Mouse (Mus musculus) megakaryocyte-erythroid progenitor cell, adult 5-6 weeks (primary cell): ENCODE data around the gene Srpr. TPM values are rescaled to one million over a fixed set of nuclear protein-coding genes. Genes with fewer than 3 reads are reported as not detected.

Experiments used
- ATAC-seq: replicated peaks from 2 replicates; pipeline ENCODE4 v1.8.0; 2016; ENCODE audit warnings: mild to moderate bottlenecking, inconsistent platforms; ENCODE audit not compliant: severe bottlenecking, poor library complexity, low FRiP score, low TSS enrichment
- total RNA-seq, 2 experiments: library from RNA; stranded (forward) in 1 of 2; stranded (reverse) in 1 of 2; fragments of 200-1000, 215-1000 nt in 1 of 2; fragments of >200 nt in 1 of 2; fragmentation: Nextera tagmentation in 1 of 2; gene quantifications; 2 replicates each; pipeline ENCODE4 v1.2.3; 2014 to 2017

Gene Srpr
- total RNA-seq (2014; fragmentation: Nextera tagmentation) (50.0 and 60.6 TPM in 2 replicates), total RNA-seq (2017) (47.4 and 84.9 TPM in 2 replicates)

DNA sequence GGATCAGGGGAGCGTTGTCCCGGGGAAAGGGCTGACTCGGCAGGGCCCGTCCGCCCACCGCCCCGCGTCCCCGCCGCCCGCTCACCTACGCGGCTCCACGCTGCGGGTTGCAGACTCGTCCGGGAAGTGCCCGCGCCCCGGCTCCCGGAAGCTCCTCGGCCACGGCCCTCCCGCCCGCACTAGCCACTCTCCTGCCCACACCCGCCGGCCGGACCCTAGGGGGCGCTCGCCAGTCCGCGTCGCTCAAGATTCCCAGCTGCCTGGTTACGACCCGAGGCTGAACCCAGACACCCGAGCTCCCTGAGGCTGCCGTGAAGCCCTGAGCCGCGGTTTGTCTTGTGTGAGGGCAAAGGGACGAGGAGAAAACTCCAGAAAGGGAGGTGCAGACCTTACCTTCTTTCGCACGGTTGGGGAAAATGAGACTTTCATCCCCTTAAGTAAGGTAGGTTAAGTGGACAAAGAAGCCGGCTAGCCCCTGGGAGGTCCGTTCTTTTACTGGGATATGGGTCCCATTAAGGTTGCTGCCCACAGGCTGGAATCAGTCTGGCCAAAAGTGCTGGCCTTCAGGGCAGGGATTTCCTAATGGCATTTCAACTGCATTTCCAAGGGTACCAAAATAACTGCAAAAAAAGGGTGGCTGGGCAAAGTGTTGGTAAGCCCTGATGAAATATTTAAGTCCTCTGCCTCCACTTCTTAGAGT lies at the start of gene Srpr, which contains the start of gene Tirap:
Srpr (plus strand) TSS at position 404 of the 700 bp plus-strand sequence.
Tirap (minus strand) TSS at position 520 of the 700 bp plus-strand sequence.
- peak; percentile 92 for ATAC-seq

DNA sequence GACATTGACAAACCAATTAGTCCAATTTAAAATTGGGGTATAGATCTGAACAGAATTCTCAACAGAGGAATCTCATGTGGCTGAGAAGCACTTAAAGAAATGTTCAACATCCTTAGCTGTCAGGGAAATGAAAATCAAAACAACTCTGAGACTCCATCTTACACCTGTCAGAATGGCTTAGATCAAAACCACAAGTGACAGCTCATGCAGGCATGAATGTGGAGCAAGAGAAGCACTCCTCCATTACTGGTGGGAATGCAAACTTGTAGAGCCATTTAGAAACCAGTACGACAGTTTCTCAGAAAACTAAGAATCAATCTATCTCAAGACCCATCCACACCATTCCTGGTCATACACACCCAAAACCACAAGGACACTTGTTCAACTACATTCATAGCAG lies 47.1 kb upstream of the Srpr start:
- no peak for ATAC-seq

DNA sequence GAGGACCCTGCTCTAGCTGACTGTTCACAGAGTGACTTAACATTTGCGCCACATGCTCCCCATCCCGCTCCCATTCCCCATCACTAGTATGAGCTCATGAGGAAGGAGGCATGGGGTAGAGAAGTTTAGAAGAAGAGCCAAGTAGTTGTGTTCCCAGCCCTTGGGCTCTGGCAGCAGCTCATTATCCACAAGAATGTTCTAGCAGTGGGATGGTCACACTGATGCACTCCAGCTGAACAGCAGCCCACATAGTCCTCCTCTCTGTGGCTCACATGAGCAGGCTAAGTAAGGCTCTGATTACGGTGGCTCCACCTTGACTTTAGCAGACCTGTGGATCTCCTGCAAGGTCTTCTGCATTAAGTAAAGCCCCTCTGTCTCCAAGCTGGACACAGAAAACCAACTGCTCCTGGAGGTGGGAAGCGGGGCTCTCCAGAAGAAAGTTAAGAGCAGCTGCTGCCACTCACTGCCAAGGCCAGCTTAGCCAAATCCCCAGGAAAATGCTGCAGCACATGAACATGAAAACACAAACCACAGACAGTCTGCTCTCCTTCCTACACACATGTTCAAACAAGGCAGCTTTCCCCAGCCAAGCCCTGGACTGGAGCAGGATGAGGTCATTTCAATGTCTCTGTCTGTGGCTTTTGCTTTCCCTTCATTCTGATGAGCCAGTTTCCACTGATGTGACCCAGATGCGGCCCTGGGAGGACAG lies 43.8 kb upstream of the Srpr start:
- no peak for ATAC-seq

DNA sequence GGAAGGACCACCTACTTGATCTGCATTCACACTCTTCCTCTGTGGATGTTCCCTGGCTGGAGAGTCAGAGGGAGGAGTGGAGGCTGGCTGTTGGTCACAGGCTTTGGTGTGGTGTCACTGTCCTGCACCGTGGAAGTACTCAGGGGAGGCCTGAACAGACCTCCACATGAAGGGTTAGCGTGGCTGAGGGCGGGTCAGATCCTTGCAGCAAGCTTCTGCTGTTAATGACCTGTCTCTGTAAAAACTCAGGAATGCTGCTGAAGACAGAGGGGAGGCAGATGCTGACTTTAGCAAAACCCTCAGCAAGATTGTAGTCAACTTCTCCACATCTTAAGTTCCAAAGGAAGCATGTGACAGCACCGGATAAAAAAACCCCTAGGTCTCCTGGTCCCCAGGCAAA lies 43.1 kb upstream of the Srpr start:
- ATAC-seq = no peak

DNA sequence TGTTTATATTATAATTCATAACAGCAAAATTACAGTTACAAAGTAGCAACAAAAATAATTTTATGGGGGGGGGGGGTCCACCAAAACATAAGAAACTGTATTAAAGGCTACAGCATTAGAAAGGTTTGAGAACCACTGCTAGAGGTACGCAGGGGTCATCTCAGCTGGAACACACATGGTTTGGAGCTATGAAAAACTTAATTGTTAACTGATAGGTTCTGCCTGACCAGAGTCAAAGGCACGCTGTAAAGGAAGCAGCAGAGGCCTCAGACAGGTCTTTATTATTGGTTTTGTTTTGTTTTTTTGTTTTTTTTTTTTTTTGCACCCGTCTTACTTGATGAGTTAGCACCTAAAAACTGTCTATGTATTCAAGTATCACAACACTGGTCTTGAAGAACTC lies 41.5 kb upstream of the Srpr start:
- no peak for ATAC-seq

DNA sequence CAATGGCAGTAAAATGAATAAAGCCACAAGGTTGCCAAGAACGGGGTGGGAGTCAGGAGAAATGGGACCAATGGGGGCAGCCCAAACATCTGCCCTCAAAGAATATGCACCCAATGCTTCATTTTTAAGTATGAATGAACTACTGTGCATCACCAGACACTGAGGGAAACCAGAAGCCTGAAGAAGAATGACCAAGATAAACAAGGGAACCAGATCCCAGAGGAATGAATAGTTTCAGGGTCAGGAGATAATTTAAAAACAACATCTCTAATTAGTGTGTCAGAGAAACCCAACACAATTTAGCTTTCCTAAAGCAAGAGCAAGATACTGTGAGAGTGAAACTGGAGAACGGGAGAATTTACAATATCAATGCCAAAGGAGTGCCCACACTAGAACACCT lies 39.3 kb upstream of the Srpr start:
- ATAC-seq = no peak

DNA sequence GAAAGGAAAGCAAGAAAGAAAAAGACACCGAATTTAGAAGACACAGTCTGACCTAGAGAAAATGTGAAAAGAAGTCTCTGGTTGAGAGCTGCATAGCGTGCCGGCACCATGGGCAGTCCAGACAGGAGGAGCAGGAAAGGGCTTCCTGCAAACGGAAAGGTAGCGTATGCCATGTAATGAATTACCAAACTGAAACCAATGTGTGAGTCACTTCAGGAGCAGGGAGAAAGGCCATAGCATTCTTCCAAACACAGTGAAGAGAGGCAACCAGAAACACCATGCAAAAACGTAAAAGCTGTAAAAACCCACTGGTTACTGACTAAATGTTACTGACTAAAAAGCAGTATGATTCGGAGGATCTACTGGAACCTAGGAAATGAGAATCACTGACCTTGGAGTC lies 38.3 kb upstream of the Srpr start:
- ATAC-seq = no peak

DNA sequence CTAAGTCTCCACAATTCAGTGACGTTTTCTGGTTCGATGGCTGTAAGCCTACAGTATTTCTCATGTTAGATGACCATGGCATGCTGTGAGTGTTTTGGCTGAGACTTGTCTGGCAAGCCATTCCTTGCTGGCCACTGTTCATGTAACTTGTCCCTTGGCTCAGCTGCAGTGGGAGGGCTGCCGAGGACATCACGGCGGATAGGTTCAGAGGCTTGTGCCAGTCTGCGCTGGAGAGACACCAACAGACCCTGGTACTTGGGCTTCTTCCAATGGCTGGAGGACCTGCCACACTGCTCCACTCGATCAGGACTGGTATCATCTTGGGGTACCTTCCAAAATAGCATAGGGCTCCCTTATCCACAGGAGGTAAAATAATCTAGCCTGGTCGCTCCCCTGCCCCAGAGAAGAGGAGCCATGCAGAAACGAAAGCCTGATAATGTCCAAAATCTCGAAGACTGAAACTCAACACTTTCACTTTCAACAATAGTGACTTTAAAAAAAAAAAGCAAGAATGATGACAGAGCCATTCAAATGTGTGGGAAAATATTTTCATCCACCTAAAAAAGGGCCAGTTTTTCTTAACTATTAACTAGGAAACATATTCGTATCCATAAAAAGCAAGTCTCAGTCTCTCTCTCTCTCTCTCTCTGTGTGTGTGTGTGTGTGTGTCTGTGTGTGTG lies 36.8 kb upstream of the Srpr start:
- no peak for ATAC-seq

DNA sequence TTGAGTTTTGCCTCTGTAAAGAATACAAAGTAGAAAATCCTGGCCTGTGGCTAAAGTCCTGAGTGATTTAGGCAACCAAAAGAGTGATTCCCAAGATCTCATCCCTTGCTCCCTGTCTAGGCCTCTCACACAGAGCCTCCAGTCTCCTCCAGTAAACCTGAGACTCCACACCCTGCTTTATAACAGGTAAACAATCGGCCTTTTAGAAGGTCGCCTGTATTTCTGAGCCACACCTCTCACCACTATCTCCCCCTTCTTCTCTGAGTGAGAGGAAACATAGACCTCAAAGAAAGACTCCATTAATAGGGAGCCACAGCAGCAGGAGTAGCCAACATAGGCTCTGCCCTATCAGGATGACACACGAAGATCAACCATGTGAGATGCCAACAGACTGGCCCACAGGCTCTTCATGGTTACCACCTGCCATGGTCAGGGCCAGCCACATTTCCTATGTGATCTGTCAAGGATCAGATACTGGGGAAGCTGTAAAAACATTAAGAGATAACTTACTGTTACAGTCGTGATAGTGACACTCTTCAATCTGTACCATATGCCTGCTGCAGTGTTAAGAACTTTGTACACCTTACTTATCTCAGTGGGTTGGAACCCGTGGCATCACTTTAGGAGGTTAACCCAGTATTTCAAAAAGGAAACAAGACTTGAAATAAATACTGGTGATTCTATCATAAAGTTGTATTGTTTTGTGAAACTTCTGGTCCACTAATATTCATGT lies 35.7 kb upstream of the Srpr start:
- ATAC-seq = peak; percentile 88

DNA sequence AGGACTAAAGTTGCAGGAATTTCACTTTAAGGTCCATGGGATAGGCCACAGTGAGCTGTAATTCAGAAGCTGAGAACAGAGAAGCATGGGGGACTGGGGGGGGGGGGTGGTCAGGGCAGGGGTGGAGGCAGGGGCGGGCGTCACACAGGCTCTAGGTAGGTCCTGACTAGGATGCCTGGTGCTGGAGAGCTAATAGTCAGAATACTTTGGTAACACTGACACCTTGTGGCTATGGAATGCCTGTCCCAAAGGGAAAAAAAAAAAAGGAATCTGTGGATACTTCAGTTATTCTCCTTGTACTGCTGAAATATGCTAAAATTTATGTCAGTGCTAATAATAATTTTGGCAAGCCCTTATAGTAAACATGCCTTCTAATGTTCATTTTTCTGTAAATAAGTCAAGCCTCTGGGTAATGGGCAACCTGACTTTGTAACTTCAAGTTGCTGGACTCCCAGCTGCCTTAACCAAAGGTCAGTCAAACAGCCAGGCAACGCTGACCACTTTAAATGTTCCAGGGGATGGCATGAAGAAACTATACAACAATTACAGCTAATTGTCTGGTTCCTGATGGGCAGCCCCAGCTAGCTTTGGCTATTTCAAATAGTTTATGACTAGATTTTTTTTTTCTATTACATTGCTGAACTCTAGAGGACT lies 33.7 kb upstream of the Srpr start:
- 0 out of 2 replicates have a peak, but pooled peaks have one; percentile 19 for ATAC-seq

DNA sequence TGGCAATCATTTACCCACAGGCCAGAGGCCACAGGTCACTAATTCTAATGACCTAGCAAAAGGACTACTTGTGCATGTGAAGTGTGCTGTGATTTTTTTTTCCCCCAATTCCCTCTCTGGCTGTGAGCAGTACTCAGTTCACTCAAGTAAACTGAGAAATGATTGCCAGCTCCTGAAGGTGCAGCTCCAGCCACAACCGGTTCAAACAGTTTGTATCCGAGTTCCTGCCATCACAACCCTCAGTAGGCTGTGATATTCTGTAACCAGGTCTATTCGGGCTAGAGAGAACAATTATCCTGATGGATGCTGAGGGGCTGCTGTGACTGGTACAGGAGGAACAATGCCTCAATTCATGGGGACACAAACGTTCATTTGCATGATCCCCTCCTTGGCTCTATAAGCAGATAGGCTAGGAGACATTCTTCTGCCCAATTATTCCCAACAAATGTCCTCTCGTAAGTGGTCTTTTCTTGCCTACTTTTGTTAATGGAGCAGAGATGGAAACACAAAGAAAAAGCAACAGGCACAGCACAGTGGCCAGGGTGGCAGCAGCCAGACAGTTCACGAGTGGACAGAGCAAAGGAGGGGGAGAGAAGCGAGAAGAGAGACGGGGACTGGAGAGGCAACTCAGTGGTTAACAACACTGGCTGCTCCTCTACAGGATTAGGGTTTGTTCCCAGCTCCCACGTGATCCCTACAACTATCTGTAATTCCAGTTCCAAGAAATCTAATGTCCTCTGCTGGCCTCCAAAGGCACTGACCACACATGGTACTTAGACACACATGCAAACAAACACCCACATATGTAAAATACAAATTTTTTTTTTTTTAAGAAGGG lies 33.0 kb upstream of the Srpr start:
- no peak for ATAC-seq

DNA sequence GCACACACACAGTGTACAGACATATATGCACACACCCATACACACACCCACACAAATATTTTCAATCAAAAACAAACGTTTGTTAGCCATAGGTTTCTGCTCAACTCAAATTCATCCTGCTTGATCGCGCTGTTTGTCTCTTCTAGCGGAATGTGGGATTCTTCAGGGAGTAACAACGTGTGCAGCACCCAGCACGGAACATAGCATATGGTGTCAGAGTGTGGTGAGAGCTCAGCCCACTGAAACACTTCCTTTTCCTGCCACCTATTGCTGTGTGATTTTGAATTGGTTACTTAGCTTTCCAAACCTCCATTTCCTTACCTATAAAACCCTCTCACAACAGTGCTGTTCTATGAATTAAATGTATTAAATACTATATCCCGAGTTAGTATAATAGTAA lies 29.9 kb upstream of the Srpr start:
- ATAC-seq = no peak

DNA sequence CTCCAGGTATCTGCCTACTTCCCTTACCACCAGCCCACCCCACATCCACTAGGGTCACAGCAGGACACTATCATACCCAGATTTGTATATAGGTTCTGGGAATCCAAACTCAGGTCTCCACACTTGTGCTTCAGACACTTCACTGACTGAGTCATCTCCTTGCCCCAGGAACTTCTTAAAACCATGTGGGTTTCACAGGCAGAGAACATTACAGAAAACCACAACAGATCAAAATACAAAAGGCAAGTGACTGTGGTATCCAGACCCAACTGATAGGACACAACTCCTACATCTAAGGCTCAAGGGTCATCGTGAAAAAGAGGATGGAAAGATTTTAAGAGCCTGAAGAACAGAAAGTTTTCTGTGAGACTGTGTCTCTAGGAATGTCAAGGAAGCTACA lies 26.6 kb upstream of the Srpr start:
- no peak for ATAC-seq

DNA sequence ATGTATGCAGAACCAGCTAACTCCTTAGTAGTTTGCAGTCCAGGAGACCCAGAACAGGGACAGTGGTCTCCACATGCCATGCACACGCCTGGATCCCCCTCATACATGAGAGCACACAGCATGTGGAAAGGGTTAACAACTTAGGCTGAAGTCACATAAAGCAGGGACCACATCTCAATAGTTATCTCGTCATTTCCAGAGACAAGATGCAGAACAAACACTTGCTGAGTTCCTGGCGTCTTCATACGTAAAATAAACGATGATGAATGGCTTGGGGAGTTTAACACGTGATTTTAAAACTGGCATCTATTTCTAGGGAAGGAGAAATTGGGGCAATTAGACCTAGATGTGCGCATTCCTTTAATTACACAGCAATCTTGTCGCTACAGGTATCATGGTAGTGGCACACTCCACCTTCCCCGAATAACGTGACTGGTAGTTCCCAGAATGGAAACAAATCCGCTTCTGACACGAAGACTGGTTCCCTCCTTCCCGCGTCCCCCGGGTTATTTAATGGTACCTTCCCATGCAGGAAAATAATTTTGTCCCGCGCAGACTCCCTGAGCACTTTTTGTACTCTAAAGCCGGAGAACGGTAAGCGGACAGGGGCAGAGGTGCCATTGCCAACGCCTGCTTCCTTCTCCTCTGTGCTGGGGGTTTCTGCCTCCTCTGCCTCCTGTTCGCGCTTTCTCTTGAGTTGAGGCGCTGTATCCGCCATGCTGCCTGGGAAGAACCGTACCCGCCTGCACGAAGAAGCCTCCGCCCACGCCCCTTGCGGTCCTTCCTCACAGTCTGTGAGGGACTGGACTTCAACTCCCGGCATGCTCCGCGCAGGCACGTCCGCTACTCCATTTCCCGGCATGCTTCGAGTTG lies 24.5 kb upstream of the Srpr start, which contains the start of gene Dcps:
Dcps (minus strand) TSS at position 811 of the 873 bp plus-strand sequence.
- peak; percentile 97 for ATAC-seq

DNA sequence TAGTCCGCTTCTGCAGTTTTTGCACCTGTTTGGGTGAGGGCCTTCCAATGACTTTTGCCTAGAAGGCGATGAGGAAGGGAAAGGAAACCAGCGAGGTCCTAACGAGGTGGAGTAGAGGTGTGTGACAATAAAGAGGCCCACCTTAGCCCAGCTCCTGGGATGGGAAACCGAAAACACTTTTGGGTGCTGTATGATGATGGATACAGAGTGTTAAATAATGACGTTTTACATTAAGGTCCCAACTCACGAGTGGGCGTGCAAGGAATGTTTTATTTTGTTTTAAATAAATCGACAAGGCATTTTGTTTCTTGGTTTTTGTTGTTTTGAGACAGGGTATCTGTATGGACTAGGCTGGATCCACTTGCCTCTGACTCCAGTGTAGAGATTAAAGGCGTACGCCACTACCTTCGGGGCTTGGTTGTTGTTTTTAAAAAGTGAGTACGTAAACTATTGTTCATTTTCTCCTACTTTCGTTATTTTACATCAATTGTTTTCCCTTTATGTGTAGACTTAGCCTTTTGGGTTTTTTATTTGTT lies 23.8 kb upstream of the Srpr start:
- ATAC-seq = 0 out of 2 replicates have a peak, but pooled peaks have one; percentile 3

DNA sequence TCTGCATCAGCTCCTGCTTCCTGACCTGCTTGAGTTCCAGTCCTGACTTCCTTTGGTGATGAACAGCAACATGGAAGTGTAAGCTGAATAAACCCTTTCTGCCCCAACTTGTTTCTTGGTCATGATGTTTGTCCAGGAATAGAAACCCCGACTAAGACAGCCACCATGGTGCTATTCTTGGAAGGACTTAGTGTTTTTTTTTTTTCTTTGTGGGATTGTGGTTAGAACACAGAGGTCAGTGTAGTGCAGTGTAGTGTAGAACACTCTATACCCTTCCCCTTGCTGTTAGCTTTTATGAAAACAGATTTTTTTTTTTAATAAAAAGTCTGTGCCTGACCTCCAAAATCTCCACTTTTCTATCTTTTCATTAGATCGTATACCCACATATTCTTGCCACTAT lies 17.1 kb upstream of the Srpr start:
- ATAC-seq = no peak

DNA sequence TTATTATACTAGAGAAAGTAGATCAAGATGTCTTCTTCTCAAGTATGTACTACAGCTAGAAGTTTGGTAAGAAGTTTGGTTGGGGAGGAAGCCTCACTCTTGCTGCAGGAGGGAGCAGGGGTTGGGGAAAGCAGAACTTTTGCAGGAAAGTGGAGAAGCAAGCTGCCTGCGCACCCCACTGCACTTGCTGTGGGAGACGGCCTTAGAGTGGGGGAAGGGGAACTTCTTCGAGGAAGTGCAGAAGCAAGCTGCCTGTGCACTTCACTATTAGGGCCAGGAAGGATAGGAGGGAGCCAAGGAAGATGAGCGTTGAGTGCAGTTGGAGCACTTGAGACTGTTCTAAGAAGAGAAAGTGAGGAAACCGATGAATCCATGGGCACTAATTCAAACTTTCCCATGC lies 16.6 kb upstream of the Srpr start:
- no peak for ATAC-seq
